Mouse (Mus musculus) erythroblast, embryonic 14.5 days (primary cell): ENCODE measurements around the gene Cacna1g.

Experiments
- GATA1 ChIP-seq: IDR thresholded peaks from 2 replicates; pipeline ENCODE4 v1.6.1; 2012; ENCODE audit warnings: low read length, inconsistent platforms, mixed read lengths
- TAL1 ChIP-seq: IDR thresholded peaks from 3 replicates; pipeline ENCODE4 v1.6.1; 2012; ENCODE audit warnings: low read length, inconsistent platforms, mixed read lengths

GRCm38 (mm10) chr11:94483436-94483835 lies 9.4 kb upstream of the Cacna1g start:
- TF ChIP-seq TAL1 (no peak), GATA1 (no peak)
